Mouse (Mus musculus): ENCODE measurements around the gene Dach2.
"Not testable (repeated sequence)": the region's sequence is repeated elsewhere in the genome, so short reads cannot be mapped to it uniquely, and the experiment has no call there.

Gene Dach2

DNA sequence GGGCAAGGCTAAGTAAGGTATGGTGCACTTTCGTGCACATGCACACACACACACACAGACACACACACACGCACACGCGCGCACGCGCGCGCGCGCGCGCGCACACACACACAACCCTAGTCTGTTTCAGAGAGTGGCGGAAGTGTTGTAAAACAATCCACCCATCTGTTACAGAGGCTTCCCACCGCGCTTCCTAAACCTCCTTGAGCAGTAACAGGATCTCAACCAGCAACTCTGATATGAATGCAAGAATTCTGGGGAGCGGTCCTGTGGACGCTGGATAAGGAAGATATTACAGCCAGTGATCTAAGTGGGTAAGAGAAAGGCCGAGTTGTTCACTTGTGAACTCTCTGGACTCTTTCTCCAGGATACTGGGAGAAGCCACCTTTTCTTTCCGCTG, at the start of gene Dach2:
Gene Dach2 (plus strand): TSS at position 107 of the 400 bp plus-strand sequence.
- DNase-seq: peak in 1 of 2 experiments; percentile 15

GRCm38 (mm10) chrX:113252427-113252826, 44.9 kb upstream of the Dach2 start:
- not testable (repeated sequence) for DNase-seq

DNA sequence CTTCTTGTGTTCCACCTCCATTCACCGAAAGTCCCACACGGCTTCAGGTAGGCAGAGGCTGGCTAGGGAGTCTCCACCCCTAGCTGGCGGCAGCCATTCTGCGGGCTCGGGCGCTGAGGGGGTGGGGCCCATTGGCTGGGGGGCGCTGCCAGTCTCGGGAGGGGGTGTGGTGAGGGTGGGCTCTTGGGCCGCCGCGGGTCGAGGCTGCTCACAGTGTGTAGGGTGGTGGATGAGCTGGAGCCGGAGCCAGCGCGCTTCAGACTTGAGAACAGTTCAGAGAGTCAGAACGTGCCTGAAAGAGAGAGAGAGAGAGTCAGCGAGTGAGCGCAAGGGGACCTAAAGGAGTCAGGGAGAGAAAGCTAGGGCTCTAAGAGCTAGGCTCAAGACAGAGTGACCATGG, 721 bp downstream of the Dach2 start:
- DNase-seq: peak; percentile 36 to 48

- DNase-seq: peak; percentile 5 to 8
Measured at GRCm38 (mm10) chrX:113298468-113298867, 1.2 kb downstream of the Dach2 start.

- DNase-seq: no peak
Measured at GRCm38 (mm10) chrX:113304323-113304722, 7.0 kb downstream of the Dach2 start.

DNA sequence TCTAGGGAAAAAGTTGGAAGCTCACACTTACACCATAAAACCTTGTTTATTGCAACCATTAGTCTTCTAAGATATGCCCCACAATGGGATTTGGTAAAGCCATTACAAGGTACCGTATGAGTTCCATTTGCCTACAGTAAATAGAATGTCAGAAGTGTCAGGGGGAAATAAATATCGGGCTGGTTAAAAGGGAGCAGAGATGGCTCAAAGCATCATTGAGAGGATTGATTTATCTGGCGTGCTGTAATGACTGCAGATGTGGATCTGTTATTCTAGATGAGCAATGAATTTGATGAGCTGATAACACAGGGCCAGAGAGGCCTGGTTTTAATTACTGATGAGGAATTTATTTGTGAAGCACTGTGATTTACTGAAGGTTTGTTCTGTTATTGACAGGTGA, 40.8 kb downstream of the Dach2 start:
- no peak for DNase-seq

GRCm38 (mm10) chrX:113394417-113394816, 97.1 kb downstream of the Dach2 start:
- DNase-seq: no peak

- DNase-seq: no peak
Measured at GRCm38 (mm10) chrX:113408756-113409155, 111.4 kb downstream of the Dach2 start.

DNA sequence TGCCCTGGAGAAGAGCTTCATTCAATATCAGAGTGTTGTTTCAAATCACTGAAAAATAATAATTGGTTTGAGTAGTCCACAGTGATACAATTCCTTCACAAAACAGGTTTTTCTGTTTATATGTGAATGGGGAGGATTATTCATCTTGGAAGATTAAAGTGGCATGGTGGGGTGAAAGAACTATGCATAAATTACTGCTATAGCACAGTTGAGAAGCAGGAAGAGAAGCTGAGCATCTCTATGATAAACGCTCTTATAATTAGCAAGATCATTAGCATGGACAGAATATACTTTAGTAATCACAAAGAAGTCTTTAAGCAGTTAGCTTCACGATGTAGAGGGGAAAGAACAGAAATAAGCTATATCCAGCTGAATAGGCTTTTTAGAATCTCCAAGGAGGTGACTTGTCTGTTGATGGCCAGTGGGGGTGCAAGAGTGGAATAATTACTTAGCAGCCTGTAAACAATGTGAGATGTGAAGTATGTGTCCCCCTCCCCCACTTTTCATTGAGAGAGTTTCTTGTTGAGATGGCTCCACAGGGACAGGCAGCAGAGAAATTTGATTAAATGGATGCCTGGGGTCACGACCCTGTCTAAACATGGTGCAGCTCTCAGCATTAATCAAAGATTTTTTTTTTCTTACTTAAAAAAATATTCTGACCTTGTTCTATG, 124.3 kb downstream of the Dach2 start:
- no peak for DNase-seq

DNA sequence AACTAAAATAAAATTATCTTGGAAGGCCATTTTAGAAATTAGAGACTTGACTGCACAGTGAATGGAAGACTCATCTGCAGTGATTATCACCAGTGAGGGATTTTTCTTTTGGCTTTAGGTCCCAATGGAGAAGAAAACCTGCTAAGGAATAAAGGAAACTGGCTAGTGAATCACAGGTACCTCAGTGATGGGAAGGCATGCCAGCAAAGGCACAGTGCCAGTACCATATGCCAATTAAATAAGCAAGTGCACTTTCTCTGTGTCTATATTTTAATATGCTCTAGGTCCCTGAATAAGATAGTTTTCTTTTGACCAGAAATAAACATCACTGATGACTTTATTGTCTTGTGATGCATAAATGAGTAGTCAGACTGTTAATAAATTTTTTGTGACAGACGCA, 184.8 kb downstream of the Dach2 start:
- no peak for DNase-seq

- no peak for DNase-seq
Measured at GRCm38 (mm10) chrX:113545106-113545505, 247.8 kb downstream of the Dach2 start.

GRCm38 (mm10) chrX:113563897-113564296, 266.6 kb downstream of the Dach2 start:
- DNase-seq: no peak

DNA sequence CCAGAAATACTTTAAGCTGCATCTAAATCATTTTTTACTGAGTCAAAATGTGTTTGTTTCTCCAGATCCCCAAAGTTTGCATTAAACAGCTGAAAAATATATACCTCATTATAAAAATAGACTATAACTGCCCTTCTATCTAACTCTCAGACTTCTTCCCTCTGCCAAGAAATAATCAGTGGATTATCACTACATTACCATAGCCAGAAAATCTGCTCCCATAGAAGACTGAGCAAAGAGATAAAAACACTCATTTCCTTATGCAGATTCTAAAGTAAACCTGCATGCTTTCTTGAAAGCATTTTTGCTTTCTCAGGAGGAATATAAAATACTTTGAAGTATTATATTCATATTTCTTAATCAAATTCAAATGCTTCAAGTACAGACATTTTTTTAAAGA, 368.8 kb downstream of the Dach2 start:
- no peak for DNase-seq

DNA sequence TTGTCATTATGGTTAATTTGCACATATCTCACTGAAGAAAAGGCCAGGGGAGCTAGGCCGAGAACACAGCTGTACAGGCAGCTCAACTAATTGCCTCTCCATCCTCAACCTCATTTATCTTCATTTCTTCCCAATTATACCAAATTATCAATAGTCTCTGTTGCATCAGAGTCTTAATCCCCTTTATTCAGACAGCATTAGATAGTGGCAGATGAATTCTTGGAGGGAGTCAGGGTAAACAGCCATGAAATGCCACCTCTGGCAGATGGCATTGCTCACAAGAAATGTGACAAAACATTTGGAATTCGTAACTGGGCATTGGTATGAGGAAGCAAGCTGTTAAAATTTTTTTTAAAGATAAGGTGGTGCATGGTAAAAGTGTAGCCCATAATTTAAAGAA, 389.9 kb downstream of the Dach2 start:
- DNase-seq: no peak

- DNase-seq: no peak
Measured at GRCm38 (mm10) chrX:113712363-113712762, 415.1 kb downstream of the Dach2 start.

GRCm38 (mm10) chrX:113724124-113724523, 426.8 kb downstream of the Dach2 start:
- DNase-seq: no peak

- no peak for DNase-seq
Measured at GRCm38 (mm10) chrX:113747122-113747521, 449.8 kb downstream of the Dach2 start.

DNA sequence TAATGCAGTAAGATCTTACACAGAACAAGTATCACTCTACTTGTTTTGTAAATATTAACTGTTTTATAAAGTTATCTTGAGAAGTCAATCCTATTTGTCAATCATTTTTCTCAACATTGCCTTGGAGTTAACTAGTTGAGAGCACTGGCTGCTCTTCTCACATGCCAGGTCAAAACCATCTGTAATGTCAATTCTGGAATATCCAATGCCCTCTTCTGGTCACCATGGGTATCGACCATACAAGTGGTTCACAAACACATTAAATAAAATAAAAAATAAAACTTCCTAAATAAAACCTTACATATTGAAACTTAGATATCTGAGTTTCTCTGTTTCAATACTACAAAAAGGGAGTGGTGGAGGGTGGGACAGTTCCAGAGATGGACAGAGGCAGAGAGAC, 495.0 kb downstream of the Dach2 start:
- peak; percentile 16 to 19 for DNase-seq

- no peak for DNase-seq
Measured at GRCm38 (mm10) chrX:113810369-113810768, 513.1 kb downstream of the Dach2 start.

DNA sequence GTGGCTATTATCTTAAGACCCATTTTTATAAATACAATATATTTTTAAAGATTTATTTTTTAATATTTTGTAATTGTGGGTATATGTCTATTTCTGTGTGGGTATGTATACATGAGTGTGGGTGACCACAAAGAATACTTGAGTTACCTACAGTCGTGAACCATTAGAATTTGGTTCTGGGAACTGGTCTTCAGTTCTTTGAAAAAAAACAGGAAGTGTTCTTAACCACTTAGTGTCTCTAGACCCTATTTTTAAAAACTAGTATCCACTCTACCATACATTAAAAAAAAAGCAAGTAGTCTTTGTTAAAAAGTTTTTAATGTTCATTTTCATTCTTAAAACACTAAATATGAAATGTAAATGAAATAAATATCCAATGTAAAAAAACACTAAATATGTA, 529.5 kb downstream of the Dach2 start:
- no peak for DNase-seq

GRCm38 (mm10) chrX:113833062-113833461, 535.8 kb downstream of the Dach2 start:
- no peak for DNase-seq

GRCm38 (mm10) chrX:113867835-113868495, 570.7 kb downstream of the Dach2 start:
- DNase-seq: peak; percentile 39 to 45

Data from B cell, adult 2 months (primary cell).